Mouse (Mus musculus) ZHBTc4 (cell line): ENCODE results near the gene Pcbd2.

Experiments used
- DNase-seq: peaks from one replicate; pipeline ENCODE4 v3.0.0-alpha.2; 2011; ENCODE audit warnings: low read depth, low spot score

Gene Pcbd2

GRCm38 (mm10) chr13:55826008-55826671 lies 99.0 kb downstream of the Pcbd2 start:
- DNase-seq: peak; percentile 63
